Mouse (Mus musculus) lung, adult 2 months (tissue): Measurements from ENCODE around the gene Cecr2.

Experiments used
- CTCF ChIP-seq: fragments of 200-500 bp; IDR thresholded peaks from 2 replicates; pipeline ENCODE4 v1.5.1; 2011; ENCODE audit warnings: mild to moderate bottlenecking, low read length, control low read depth; ENCODE audit not compliant: insufficient read depth
- POLR2A ChIP-seq: fragments of 200-500 bp; IDR thresholded peaks from 2 replicates; pipeline ENCODE4 v1.6.1; 2011; ENCODE audit warnings: low read depth, mild to moderate bottlenecking, control low read depth, low read length, borderline replicate concordance; ENCODE audit errors: extremely low read depth

- TF ChIP-seq CTCF = no peak
- no peak for TF ChIP-seq POLR2A
These were observed 95.0 kb downstream of the Cecr2 start for GRCm38 (mm10) chr6:120761151-120761550.
